Mouse (Mus musculus): ENCODE data around the gene Slamf1. TPM values are rescaled to one million over a fixed set of nuclear protein-coding genes. Genes with fewer than 3 reads are reported as not detected.
A peak's percentile ranks its signal among the peaks of the same experiment; 100 is the strongest.

Gene Slamf1
- under 1 TPM; 0.10 TPM for total RNA-seq (2021)
- long read RNA-seq, experiment 1, partial matches to known transcripts = 0 of 1 reads
- long read RNA-seq, experiment 1, other reads (novel, unspliced or antisense) = 1 of 1 reads
- long read RNA-seq, experiment 2 = 0 reads

GRCm38 (mm10) chr1:171766898-171767297, at the start of gene Slamf1:
Gene Slamf1 (plus strand): TSS chr1:171767127.
- Histone ChIP-seq H3K4me3 (no peak within 1 kb of the TSS), H3K27ac (no peak within 1 kb of the TSS)
- DNase-seq (ENCODE audit: low spot score in 2 of 2) = no peak
- no peak for TF ChIP-seq CTCF (conservative IDR thresholded peaks at IDR 0.05)

DNA sequence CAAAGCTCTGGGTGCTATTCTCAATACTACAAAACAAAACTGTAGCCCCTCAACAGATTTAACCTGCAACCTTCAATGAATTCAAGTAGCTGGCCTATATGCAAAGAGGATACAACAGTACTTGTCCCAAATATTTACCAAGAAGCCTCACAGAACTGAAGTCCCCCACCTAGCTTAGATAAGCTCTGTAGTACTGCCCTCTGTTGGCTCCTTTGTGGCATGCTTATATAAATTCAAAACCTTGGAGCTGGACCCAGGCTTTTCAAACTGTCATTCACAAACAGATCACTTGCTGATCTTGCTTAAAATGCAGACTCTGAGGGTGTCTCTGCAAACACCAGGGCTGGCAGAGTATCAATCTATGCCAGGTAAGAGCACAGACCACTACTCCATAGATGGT, 35.7 kb upstream of the Slamf1 start:
- Histone ChIP-seq H3K27ac (no peak overlapping the region), H3K4me3 (no peak overlapping the region)
- peak; percentile 55 for TF ChIP-seq CTCF (conservative IDR thresholded peaks at IDR 0.05)
- no peak for DNase-seq (ENCODE audit: low spot score in 2 of 2)

GRCm38 (mm10) chr1:171734898-171735297, 32.0 kb upstream of the Slamf1 start:
- no peak for DNase-seq (ENCODE audit: low spot score in 2 of 2)
- no peak overlapping the region for H3K4me3 ChIP-seq
- H3K27ac ChIP-seq = no peak overlapping the region
- TF ChIP-seq CTCF (conservative IDR thresholded peaks at IDR 0.05) = no peak

DNA sequence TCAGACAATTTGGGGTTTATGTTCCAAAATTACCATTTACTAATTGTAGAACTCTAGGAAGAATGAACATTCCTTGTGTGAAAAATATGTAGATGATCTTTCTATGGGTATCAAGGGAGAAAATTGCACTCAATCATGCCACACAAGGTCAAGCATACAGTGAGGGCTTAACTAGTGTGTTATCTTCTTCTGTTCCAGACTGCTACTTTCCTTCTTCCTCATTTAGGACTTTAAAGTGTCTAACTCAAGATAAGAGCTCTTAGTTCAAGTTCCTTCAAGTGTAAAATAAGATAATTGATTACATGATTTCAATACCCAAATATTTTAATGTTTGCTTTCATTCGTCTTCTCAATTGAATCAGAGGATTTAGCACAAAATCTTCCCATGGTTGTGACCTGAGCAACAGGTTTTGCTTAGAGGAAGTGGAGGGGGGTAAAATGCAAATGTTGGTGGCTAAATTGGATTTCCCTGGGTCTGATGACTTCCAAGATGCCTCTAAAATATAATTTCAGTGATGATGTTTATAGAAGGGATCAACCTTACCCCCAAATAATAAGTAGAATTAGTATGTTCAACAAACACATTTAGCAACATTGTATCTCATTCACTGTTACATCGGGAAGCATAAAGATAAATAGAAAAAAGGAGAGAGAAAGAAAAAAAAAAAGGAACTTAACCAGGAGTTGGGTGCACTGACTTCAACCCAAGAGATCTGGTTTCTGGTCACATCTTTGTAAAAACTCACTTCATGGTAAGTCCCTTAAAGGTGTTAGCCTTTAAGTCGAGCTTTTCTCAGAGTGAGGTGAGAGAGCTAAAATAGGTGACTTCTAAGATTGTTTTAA, 18.6 kb upstream of the Slamf1 start:
- no peak for TF ChIP-seq CTCF (conservative IDR thresholded peaks at IDR 0.05)
- Histone ChIP-seq H3K27ac (no peak overlapping the region), H3K4me3 (no peak overlapping the region)
- DNase-seq (ENCODE audit: low spot score in 2 of 2) = no peak

DNA sequence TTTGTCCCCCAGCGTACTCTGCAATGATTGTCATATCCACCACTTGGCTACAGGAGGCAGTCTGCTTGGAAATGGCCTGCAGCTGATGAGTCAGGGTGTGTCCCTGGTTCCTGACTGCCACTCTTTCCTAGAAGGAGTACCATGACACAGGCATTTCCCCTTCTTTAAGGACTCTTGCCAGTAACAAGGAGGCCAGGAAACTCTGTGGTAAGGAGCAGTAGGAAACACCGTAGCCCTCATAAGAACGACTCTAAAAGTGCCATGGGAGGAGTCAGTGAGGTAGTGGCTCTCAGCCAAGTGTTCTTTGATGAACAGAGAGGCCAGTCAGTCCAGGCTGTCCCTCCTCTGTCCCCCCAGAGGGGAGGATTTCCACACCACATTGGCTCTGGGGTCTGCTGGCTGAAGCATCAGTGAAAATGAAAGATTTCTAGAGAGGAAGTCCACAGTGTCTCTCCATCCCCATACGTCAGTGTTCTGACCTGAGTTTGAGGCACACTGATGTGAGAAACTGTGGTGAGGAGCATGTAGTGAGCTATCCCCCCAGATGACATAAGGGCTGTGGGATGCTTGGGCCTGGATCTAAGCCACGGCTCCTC, 5.0 kb upstream of the Slamf1 start:
- no peak for DNase-seq (ENCODE audit: low spot score in 2 of 2)
- no peak overlapping the region for H3K4me3 ChIP-seq
- peak overlapping the region; percentile 87 for H3K27ac ChIP-seq
- TF ChIP-seq CTCF (conservative IDR thresholded peaks at IDR 0.05) = 0 out of 2 replicates have a peak, but pooled peaks have one; percentile 4

GRCm38 (mm10) chr1:171770996-171771395, 4.1 kb downstream of the Slamf1 start:
- TF ChIP-seq CTCF (conservative IDR thresholded peaks at IDR 0.05) = no peak
- H3K4me3 ChIP-seq = no peak overlapping the region
- H3K27ac ChIP-seq = no peak overlapping the region
- no peak for DNase-seq (ENCODE audit: low spot score in 2 of 2)

DNA sequence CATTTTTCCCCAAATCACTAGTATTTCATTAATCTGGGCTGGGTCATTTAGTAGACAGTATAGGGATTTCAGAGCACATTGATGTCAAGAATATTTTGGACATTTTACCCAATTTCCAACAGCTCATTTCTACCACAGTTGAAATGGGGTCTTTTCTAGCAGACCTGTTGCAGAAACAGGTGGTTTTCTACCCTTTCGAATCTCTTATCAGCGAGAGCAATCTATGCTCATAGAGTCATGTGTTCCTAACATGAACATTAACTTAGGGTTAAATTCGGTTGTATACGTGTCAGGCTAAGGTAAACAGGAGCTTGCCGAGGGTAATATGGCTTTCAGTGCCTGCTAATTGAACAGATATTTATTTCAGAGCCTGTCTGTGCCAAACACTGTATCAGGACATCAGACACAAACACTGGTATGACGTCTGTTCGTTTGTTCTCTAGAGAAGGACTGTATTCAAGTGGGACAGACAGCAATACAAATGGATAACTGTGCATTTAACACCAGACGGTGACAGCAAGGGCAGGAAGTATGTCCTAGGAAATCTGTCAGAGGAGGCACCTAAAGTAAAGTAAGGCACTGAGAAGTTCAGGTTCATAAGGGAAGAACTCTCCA, 5.3 kb downstream of the Slamf1 start:
- DNase-seq (ENCODE audit: low spot score in 2 of 2) = no peak
- no peak overlapping the region for H3K27ac ChIP-seq
- no peak overlapping the region for H3K4me3 ChIP-seq
- TF ChIP-seq CTCF (conservative IDR thresholded peaks at IDR 0.05) = no peak

- Histone ChIP-seq H3K4me3 (no peak overlapping the region), H3K27ac (no peak overlapping the region)
- no peak for TF ChIP-seq CTCF (conservative IDR thresholded peaks at IDR 0.05)
- no peak for DNase-seq (ENCODE audit: low spot score in 2 of 2)
These were observed 6.5 kb downstream of the Slamf1 start for GRCm38 (mm10) chr1:171773232-171773989.

- DNase-seq (ENCODE audit: low spot score in 2 of 2) = no peak
- Histone ChIP-seq H3K27ac (no peak overlapping the region), H3K4me3 (no peak overlapping the region)
These were observed 7.3 kb downstream of the Slamf1 start for GRCm38 (mm10) chr1:171774266-171774665.

DNA sequence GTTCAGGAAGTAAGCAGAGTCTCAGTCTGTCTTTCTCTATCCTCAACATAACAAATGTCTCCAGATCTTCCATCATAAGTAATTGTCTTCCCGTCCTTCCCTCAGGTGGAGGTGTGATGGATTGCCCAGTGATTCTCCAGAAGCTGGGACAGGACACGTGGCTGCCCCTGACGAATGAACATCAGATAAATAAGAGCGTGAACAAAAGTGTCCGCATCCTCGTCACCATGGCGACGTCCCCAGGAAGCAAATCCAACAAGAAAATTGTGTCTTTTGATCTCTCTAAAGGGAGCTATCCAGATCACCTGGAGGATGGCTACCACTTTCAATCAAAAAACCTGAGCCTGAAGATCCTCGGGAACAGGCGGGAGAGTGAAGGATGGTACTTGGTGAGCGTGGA, 7.8 kb downstream of the Slamf1 start:
- H3K4me3 ChIP-seq = no peak overlapping the region
- no peak for TF ChIP-seq CTCF (conservative IDR thresholded peaks at IDR 0.05)
- no peak for DNase-seq (ENCODE audit: low spot score in 2 of 2)
- H3K27ac ChIP-seq = no peak overlapping the region

More at GRCm38 (mm10) chr1:171774266-171774665, 7.3 kb downstream of the Slamf1 start:
- TF ChIP-seq CTCF (conservative IDR thresholded peaks at IDR 0.05) = no peak

DNA sequence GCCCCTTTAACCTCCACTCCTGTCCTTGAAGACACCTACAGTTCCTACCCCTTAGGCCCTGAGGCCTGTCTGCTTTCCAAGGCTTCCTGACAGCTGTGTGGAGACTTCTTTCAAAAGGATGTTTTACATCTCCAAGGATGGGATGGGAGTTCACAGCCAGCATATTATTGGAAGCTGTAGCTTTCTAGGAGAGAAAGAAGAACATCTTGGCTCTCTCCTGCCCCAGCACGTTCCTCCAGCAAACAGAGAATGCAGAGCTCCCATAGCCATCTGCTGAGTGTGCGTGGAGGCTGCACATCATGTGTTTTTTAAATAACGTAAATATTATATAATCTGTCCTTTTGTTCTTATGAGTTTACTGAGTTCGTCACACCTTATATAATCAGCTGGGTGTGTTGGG, 8.9 kb downstream of the Slamf1 start:
- peak in 1 of 2 experiments; percentile 44 for DNase-seq (ENCODE audit: low spot score in 2 of 2)
- H3K4me3 ChIP-seq = no peak overlapping the region
- TF ChIP-seq CTCF (conservative IDR thresholded peaks at IDR 0.05) = no peak
- peak overlapping the region; percentile 61; the same call in 1 of the 2 replicates for H3K27ac ChIP-seq

GRCm38 (mm10) chr1:171777026-171777425, 10.1 kb downstream of the Slamf1 start:
- TF ChIP-seq CTCF (conservative IDR thresholded peaks at IDR 0.05) = no peak
- H3K4me3 ChIP-seq = no peak overlapping the region
- no peak for DNase-seq (ENCODE audit: low spot score in 2 of 2)
- H3K27ac ChIP-seq = no peak overlapping the region
